ENCODE assay signal across 9 mouse cellular contexts in the genomic region with DNA sequence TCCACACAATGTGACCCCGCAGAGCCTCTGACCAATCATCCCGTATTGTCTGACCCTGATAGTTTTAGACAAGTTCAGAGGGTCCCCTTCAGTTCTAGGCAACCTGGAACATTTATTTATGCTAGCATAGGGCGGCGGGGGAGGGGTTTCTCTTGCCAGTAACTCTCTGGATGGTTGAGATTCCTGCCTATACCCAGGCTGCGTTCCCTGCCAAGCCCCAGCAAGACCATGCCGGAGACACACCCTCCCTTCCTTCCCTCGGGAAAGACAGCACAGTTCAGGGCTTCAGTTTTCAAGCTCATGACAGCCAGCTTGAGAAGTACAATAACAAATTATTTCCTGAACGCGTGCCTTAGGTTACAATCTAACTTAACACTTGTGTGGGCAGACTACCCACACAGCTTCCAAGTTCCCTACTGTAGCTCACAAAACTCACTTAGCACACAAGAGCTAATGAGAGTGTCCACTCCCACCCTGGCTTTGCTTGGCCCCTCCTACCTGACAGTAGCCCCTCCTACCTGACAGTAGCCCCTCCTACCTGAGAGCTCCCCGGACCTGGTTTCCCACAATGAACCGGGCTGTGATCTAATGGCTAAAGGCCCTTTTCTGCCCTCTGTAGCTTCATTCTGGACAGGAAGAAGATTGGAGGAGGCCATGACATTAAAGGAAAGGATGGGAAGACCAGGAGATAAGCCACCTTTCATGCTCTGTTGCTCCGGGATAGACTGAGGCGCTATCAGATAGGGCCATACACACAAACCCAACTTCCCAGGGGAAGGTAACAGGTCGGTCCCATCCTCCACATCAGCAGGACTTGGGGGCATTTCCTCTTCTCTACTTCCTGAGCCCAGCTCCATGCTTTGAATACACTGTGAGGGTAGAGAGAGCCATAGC. TPM values are rescaled to one million over a fixed set of nuclear protein-coding genes. Genes with fewer than 3 reads are reported as not detected.
DNase-seq lines count a peak whose midpoint lies in the region; ATAC-seq and TF ChIP-seq lines count a peak whose summit lies in the region.
"Had no signal": no experiment of that assay in that cellular context is flagged by ENCODE, and none has a peak within 500 bp of the region (broad histone marks: within the 10 kb centered on the region; RNA-seq: fewer than 3 reads in every experiment).

No protein-coding gene starts in this region.

- no peaks in the 10 kb centered on the region for H3K9me3 ChIP-seq in limb, embryonic 11.5 days (ENCODE audit: control insufficient read depth, low read length)
- H3K9me3 ChIP-seq: midbrain, embryonic 12.5 days had no signal

- no peak for ATAC-seq in limb, embryonic 11.5 days (ENCODE audit: insufficient number of reproducible peaks, low FRiP score, low TSS enrichment, low read depth)
- ATAC-seq in megakaryocyte-erythroid progenitor cell, adult 5-6 weeks (replicated peaks; ENCODE audit: low FRiP score, low TSS enrichment, poor library complexity, severe bottlenecking): peak; percentile 49
- no peak for ATAC-seq in erythroblast, adult 5-6 weeks (replicated peaks; ENCODE audit: low FRiP score, poor library complexity, severe bottlenecking)

- H3K36me3 ChIP-seq in limb, embryonic 11.5 days (ENCODE audit: control insufficient read depth, insufficient read depth, low read length): no peaks in the 10 kb centered on the region

- H3K27ac ChIP-seq in cortical plate, adult 2 months (ENCODE audit: insufficient read depth, low read length): peak overlapping the region; percentile 92
- H3K27ac ChIP-seq in limb, embryonic 11.5 days (replicated peaks; ENCODE audit: low read depth, low read length): peak overlapping the region; percentile 56
- H3K27ac ChIP-seq: midbrain, embryonic 12.5 days had no signal

- H3K4me2 ChIP-seq in limb, embryonic 11.5 days (ENCODE audit: low read depth, severe bottlenecking): no peak overlapping the region
- H3K4me2 ChIP-seq: midbrain, embryonic 12.5 days had no signal

- no peak for TF ChIP-seq POLR2A in cortical plate, adult 2 months (IDR thresholded peaks at IDR 0.05; ENCODE audit: extremely low read depth, insufficient read depth, low read length)

- no peak overlapping the region for H3K4me3 ChIP-seq in cortical plate, adult 2 months (ENCODE audit: insufficient read depth, low read length)
- no peak overlapping the region for H3K4me3 ChIP-seq in limb, embryonic 11.5 days (ENCODE audit: low read depth, low read length)
- H3K4me3 ChIP-seq: midbrain, embryonic 12.5 days had no signal

- no peak for TF ChIP-seq CTCF in cortical plate, adult 2 months (IDR thresholded peaks at IDR 0.05; ENCODE audit: extremely low read depth, insufficient read depth, low read length)

- no peaks in the 10 kb centered on the region for H3K27me3 ChIP-seq in limb, embryonic 11.5 days (ENCODE audit: control insufficient read depth, insufficient read depth, low read length)
- H3K27me3 ChIP-seq: midbrain, embryonic 12.5 days had no signal

- peaks cover 19% of the 10 kb centered on the region for H3K4me1 ChIP-seq in cortical plate, adult 2 months (ENCODE audit: control insufficient read depth, insufficient read depth, low read length)
- peaks cover 36% of the 10 kb centered on the region for H3K4me1 ChIP-seq in limb, embryonic 11.5 days (ENCODE audit: control insufficient read depth, insufficient read depth, low read length)

- WGBS in limb, embryonic 11.5 days: 55% methylated on average over 14 of the region's 14 CpGs

- peak; percentile 42 for DNase-seq in gastrocnemius, postnatal 25 days
- no peak for DNase-seq in gastrocnemius, adult 8-10 months (ENCODE audit: low spot score in 2 of 2)
- peak; percentile 62 for DNase-seq in heart, postnatal 4 days
- peak; percentile 44 for DNase-seq in limb, embryonic 11.5 days (ENCODE audit: low spot score)
- no peak for DNase-seq in ovary, postnatal 36 days (ENCODE audit: low spot score)

- no peak overlapping the region for H3K9ac ChIP-seq in limb, embryonic 11.5 days (ENCODE audit: low read length)
- H3K9ac ChIP-seq: midbrain, embryonic 12.5 days had no signal

RNA-seq across cellular contexts. Expression of a gene that starts 46.6 kb away (rescaled TPM):
- total RNA-seq in gastrocnemius, postnatal 25 days (2021): under 1 TPM; 0.41 to 0.88 TPM
- under 1 TPM; 0.22 to 0.46 (median 0.31) TPM for total RNA-seq in gastrocnemius, adult 8-10 months (2022)
- polyA plus RNA-seq in cortical plate, adult 2 months (2012; rRNA removed): 24.8 and 28.1 TPM in 2 replicates
- total RNA-seq in heart, postnatal 4 days (2021): 1 to 10 TPM; 5.6 to 5.8 TPM
- polyA plus RNA-seq in limb, embryonic 11.5 days (2014; fragmentation: Nextera tagmentation; extraction: Ambion mirVana): 3.5 and 3.8 TPM in 2 replicates
- 0.07 TPM in 1 of 2 replicates, not detected in the other for total RNA-seq in megakaryocyte-erythroid progenitor cell, adult 5-6 weeks (2014; fragmentation: Nextera tagmentation)
- total RNA-seq in megakaryocyte-erythroid progenitor cell, adult 5-6 weeks (2017): 0.38 TPM in 1 of 2 replicates, not detected in the other
- total RNA-seq in erythroblast, adult 5-6 weeks (2015; ENCODE audit: low replicate concordance): 0.21 TPM in 1 of 2 replicates, not detected in the other
- total RNA-seq in erythroblast, adult 5-6 weeks (2017; ENCODE audit: low replicate concordance): 0.14 TPM in 1 of 2 replicates, not detected in the other

Comparison
In these comparisons a context has a peak if more than half of its experiments do, and no peak if none do; other contexts are left out.
1. DNase-seq: peak in gastrocnemius, postnatal 25 days (single experiment), heart, postnatal 4 days (single experiment) and limb, embryonic 11.5 days (single experiment); none in gastrocnemius, adult 8-10 months (0 of 2) and ovary, postnatal 36 days (single experiment).